Mouse (Mus musculus) testis, adult 2 months (tissue): ENCODE measurements around the gene Gga2. TPM values are rescaled to one million over a fixed set of nuclear protein-coding genes. Genes with fewer than 3 reads are reported as not detected.

Experiments
- H3K27ac ChIP-seq: fragments of 200-500 bp; 2 replicates; pipeline ENCODE4 v1.5.1; 2012; ENCODE audit warnings: low read depth, low read length; ENCODE audit not compliant: control insufficient read depth, insufficient read depth
- H3K27me3 ChIP-seq: fragments of 200-500 bp; 2 replicates; pipeline ENCODE4 v1.6.1; 2012; ENCODE audit warnings: mild to moderate bottlenecking, low read length, moderate library complexity; ENCODE audit not compliant: control insufficient read depth, insufficient read depth
- H3K36me3 ChIP-seq: fragments of 200-500 bp; 2 replicates; pipeline ENCODE4 v1.6.1; 2012; ENCODE audit warnings: mild to moderate bottlenecking, low read length; ENCODE audit not compliant: control insufficient read depth, insufficient read depth
- H3K4me1 ChIP-seq: fragments of 200-500 bp; 2 replicates; pipeline ENCODE4 v1.6.1; 2012; ENCODE audit warnings: low read length; ENCODE audit not compliant: control insufficient read depth, insufficient read depth
- H3K4me3 ChIP-seq: fragments of 200-500 bp; 2 replicates; pipeline ENCODE4 v1.5.1; 2012; ENCODE audit warnings: low read depth, mild to moderate bottlenecking, low read length, moderate library complexity, mixed read lengths; ENCODE audit not compliant: control insufficient read depth
- CTCF ChIP-seq: fragments of 200-500 bp; IDR thresholded peaks from 2 replicates; pipeline ENCODE4 v1.5.1; 2012; ENCODE audit warnings: low read depth, mild to moderate bottlenecking, inconsistent platforms, low read length, moderate library complexity; ENCODE audit not compliant: control insufficient read depth, insufficient read depth, insufficient replicate concordance
- POLR2A ChIP-seq: fragments of 200-500 bp; IDR thresholded peaks from 2 replicates; pipeline ENCODE4 v1.6.1; 2012; ENCODE audit warnings: low read depth, mild to moderate bottlenecking, inconsistent platforms, low read length, moderate library complexity; ENCODE audit not compliant: control insufficient read depth
- polyA plus RNA-seq: library from polyadenylated mRNA; depleted of rRNA; stranded (reverse); fragments of >200 nt; gene quantifications from 2 replicates; pipeline ENCODE4 v1.2.3, GENCODE M21; 2012

Gga2 gene
- polyA plus RNA-seq, 1 experiment, result 4.8 TPM

DNA sequence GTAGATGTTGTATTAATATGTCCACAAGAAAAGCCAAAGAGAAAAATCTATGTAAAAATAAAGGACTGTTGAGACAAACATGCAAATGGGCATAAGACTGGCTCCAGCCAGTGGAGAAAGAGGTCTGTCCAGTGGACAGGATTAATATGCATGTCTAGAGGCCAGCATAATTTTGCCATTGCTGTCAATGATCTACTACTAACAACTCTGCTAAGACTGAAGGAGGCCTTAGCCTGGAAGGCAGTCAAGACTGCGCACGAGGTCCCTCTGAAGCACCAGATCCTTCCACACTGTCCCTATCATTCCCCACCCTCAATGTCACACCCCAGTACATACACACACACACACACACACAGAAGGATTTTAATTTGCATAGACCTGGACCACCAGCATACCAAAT is 1.1 kb upstream of the Gga2 start:
- Histone ChIP-seq H3K27ac (no peak overlapping the region), H3K36me3 (no peaks in the 10 kb centered on the region), H3K4me1 (peaks cover 5% of the 10 kb centered on the region; the same call in 1 of the 2 replicates), H3K27me3 (no peaks in the 10 kb centered on the region), H3K4me3 (no peak overlapping the region)
- TF ChIP-seq CTCF (no peak), POLR2A (no peak)

DNA sequence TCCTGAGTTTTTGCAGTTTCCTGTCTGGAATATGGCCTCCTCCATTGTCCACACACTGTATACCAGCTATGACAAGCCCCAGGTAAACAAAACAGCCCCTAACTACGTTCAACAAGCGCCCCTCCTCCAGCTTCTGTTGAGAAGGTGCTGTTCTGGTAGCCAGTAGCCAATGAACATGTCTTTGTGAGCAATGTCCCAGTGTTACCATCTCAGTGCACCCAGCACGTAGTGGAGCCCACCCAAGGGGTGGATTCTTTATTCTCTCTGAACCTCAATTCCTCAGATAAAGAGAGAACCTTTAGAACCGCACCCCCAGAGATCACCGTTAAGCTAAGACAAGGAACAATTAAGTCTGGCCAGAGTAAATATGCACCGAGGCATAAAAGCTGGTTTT is 752 bp downstream of the Gga2 start:
- H3K4me1 ChIP-seq, result peaks cover 5% of the 10 kb centered on the region; the same call in 1 of the 2 replicates
- H3K27me3 ChIP-seq, result no peaks in the 10 kb centered on the region
- TF ChIP-seq POLR2A, result no peak
- TF ChIP-seq CTCF, result no peak
- peak overlapping the region; percentile 89 for H3K4me3 ChIP-seq
- H3K36me3 ChIP-seq, result no peaks in the 10 kb centered on the region
- no peak overlapping the region for H3K27ac ChIP-seq

GRCm38 (mm10) chr7:122018978-122019377 is 2.0 kb downstream of the Gga2 start:
- TF ChIP-seq POLR2A (no peak), CTCF (no peak)
- Histone ChIP-seq H3K4me1 (peaks cover 5% of the 10 kb centered on the region; the same call in 1 of the 2 replicates), H3K4me3 (no peak overlapping the region), H3K27ac (no peak overlapping the region), H3K27me3 (no peaks in the 10 kb centered on the region), H3K36me3 (no peaks in the 10 kb centered on the region)

DNA sequence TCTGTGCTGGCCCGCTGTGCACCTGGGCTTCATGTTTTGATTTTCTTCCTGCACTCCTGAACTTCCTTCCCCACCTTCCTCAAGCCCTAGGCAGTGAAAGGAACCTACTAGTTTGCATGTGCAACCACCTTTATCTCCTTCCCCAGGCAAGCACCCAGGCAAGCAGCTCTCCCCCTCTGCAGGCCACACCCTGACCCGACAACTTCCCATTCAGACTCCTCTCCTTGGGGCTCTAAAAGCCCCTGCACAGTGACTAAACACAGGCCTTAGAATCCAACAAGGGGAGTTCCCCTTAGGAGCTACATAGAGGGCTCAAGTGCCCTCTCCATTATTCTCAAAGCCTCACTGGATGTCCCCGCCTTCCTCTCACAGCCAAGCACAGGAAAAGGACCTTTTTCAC is 2.8 kb downstream of the Gga2 start:
- Histone ChIP-seq H3K4me1 (peaks cover 5% of the 10 kb centered on the region; the same call in 1 of the 2 replicates), H3K27me3 (no peaks in the 10 kb centered on the region), H3K27ac (no peak overlapping the region), H3K36me3 (no peaks in the 10 kb centered on the region), H3K4me3 (no peak overlapping the region)
- TF ChIP-seq CTCF (no peak), POLR2A (no peak)

- Histone ChIP-seq H3K4me1 (peaks cover 1% of the 10 kb centered on the region; the same call in 1 of the 2 replicates), H3K27me3 (no peaks in the 10 kb centered on the region), H3K4me3 (no peak overlapping the region), H3K27ac (no peak overlapping the region), H3K36me3 (no peaks in the 10 kb centered on the region)
- TF ChIP-seq CTCF (no peak), POLR2A (no peak)
These were observed 5.3 kb downstream of the Gga2 start for GRCm38 (mm10) chr7:122015734-122016133.

DNA sequence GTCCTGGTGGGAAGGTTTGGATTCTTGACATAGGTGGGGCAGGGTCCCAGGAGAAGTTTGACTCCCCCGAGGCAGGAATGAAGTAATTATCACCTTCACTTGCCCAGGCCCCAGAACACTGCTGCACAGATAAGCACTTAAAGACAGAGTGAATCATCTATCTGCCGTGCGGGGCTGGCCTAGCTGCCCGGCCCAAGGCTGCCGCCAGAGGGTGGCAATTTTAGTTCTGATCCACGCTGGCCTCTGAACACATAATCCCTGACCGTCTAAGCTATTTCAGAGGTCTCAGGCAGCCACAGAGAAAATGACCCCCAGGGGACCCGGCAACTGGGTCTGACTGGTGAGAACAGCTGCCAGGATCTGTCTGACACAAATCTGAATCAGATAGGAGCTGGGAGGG is 5.9 kb downstream of the Gga2 start:
- H3K4me1 ChIP-seq, result no peaks in the 10 kb centered on the region; the same call in 1 of the 2 replicates

DNA sequence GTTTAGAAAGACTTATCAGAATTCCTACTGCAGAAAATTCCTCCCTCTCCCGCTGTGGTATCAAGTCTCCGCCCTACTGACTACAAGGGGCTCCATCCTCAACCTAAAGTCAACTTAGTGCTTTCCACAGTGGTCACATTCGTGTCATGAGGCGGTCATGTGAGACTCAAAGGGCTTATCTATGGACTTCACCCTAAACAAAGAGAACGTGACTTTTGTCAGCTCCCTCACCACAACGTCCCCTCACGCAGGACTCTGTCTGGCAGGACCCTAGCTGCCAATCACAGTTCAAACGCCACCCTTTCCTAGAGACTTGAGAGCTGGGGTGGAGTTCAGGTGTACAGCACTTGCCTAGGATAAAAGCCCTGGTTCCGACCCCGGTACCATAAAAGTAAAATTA is 8.1 kb downstream of the Gga2 start:
- H3K36me3 ChIP-seq, result no peaks in the 10 kb centered on the region
- no peak overlapping the region for H3K27ac ChIP-seq
- no peak overlapping the region for H3K4me3 ChIP-seq
- no peaks in the 10 kb centered on the region; the same call in 1 of the 2 replicates for H3K4me1 ChIP-seq
- TF ChIP-seq POLR2A (no peak), CTCF (no peak)
- H3K27me3 ChIP-seq, result no peaks in the 10 kb centered on the region

More for the DNA sequence above, 5.9 kb downstream of the Gga2 start:
- no peaks in the 10 kb centered on the region for H3K27me3 ChIP-seq
- H3K27ac ChIP-seq, result no peak overlapping the region
- no peak overlapping the region for H3K4me3 ChIP-seq
- TF ChIP-seq CTCF (no peak), POLR2A (no peak)
- no peaks in the 10 kb centered on the region for H3K36me3 ChIP-seq

DNA sequence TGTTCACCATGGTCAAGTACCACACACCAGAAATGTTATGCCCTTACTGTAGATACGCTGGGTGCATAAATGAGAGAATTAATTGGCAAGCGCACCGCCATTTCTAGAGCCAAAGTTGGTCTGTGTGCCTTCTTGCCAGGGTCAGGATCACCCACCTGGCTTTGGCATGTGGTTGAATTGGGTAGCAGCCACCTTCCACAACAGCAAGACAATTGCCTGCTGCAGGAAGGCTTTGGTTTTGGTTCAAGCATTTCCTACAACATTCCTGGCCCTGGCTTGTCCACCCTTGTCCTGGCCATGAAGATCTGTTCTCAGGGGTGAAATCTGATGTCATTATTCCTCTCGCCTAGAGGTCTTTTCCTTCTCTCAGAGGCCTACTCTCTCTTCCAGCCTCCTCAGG is 8.7 kb downstream of the Gga2 start:
- no peak overlapping the region for H3K4me3 ChIP-seq
- no peaks in the 10 kb centered on the region; the same call in 1 of the 2 replicates for H3K4me1 ChIP-seq
- no peak overlapping the region for H3K27ac ChIP-seq
- H3K27me3 ChIP-seq, result no peaks in the 10 kb centered on the region
- H3K36me3 ChIP-seq, result no peaks in the 10 kb centered on the region
- TF ChIP-seq CTCF, result no peak
